Comparison of ENCODE assay signal across 8 mouse cellular contexts in the genomic region with DNA sequence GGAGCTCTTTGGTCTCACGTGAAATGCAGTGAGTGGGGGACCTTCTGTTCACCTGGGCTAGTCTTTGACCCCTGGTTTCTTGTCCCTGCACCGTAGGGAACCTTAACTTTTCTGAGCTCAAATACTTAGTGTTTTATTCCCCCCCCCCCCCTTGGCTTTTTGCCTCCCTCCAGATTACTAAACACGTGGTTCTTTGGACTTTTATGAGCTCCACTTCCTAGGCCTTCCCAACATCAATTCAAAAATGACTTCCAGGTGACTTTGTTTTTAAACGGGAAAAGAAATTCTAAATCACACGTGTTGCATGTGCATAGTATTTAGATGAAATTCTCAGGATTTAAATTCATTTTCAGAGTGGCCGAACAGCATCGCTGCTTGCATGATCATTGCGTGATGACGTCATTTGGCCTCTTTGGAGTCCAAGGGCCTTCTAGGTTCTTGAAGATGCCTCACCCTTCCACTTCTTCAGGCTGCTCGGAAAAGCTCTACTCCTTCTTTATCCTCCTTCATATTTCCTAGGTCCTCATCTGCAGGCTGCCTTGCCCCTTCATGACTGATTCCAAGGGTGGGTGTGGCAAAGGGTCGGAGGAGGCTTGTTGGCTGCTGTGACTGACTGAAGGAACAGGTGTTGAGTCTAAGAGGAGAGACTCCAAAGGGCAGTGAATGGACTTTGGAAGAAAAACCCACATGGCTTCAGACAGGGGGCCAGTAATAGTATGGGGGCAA. TPM values are rescaled to one million over a fixed set of nuclear protein-coding genes. Genes with fewer than 3 reads are reported as not detected.
DNase-seq lines count a peak whose midpoint lies in the region; ATAC-seq and TF ChIP-seq lines count a peak whose summit lies in the region.

No protein-coding gene starts in this region.

- no peaks in the 10 kb centered on the region for H3K36me3 ChIP-seq in heart, embryonic 13.5 days
- H3K36me3 ChIP-seq in embryonic facial prominence, embryonic 10.5 days (replicated peaks), result no peaks in the 10 kb centered on the region
- no peaks in the 10 kb centered on the region for H3K36me3 ChIP-seq in hindbrain, postnatal 0 days (ENCODE audit: insufficient read depth, low read length)
- no peaks in the 10 kb centered on the region for H3K36me3 ChIP-seq in midbrain, embryonic 14.5 days (ENCODE audit: control insufficient read depth, insufficient read depth, low read length)

- peaks cover 16% of the 10 kb centered on the region; the same call in 1 of the 2 replicates for H3K27me3 ChIP-seq in heart, embryonic 13.5 days (replicated peaks)
- peaks cover 28% of the 10 kb centered on the region for H3K27me3 ChIP-seq in embryonic facial prominence, embryonic 10.5 days (replicated peaks; ENCODE audit: low read depth, poor library complexity, severe bottlenecking)
- no peaks in the 10 kb centered on the region for H3K27me3 ChIP-seq in hindbrain, postnatal 0 days (ENCODE audit: insufficient read depth, low read length)
- 0 out of 2 replicates have a peak, but pooled peaks cover 18% of the 10 kb centered on the region for H3K27me3 ChIP-seq in midbrain, embryonic 14.5 days (ENCODE audit: control insufficient read depth, insufficient read depth, low read length)

- no peak for ATAC-seq in heart, embryonic 13.5 days (ENCODE audit: extremely low read depth, insufficient number of reproducible peaks, low FRiP score, low TSS enrichment)
- no peak; the same call in 1 of the 2 replicates for ATAC-seq in hindbrain, postnatal 0 days
- 0 out of 2 replicates have a peak, but pooled peaks have one; percentile 28 for ATAC-seq in midbrain, embryonic 14.5 days (ENCODE audit: low FRiP score, low TSS enrichment)
- ATAC-seq in megakaryocyte-erythroid progenitor cell, adult 5-6 weeks (replicated peaks; ENCODE audit: low FRiP score, low TSS enrichment, poor library complexity, severe bottlenecking), result no peak

- WGBS in heart, embryonic 13.5 days, result 58% methylated on average over 11 of the region's 11 CpGs
- 59% methylated on average over 11 of the region's 11 CpGs for WGBS in embryonic facial prominence, embryonic 10.5 days
- 69% methylated on average over 11 of the region's 11 CpGs for WGBS in hindbrain, postnatal 0 days
- 69% methylated on average over 11 of the region's 11 CpGs for WGBS in midbrain, embryonic 14.5 days

- peaks cover 7% of the 10 kb centered on the region; the same call in 1 of the 2 replicates for H3K4me1 ChIP-seq in heart, embryonic 13.5 days
- peaks cover 11% of the 10 kb centered on the region for H3K4me1 ChIP-seq in embryonic facial prominence, embryonic 10.5 days
- no peaks in the 10 kb centered on the region for H3K4me1 ChIP-seq in hindbrain, postnatal 0 days (ENCODE audit: insufficient read depth, low read length)
- 0 out of 2 replicates have a peak, but pooled peaks cover 4% of the 10 kb centered on the region for H3K4me1 ChIP-seq in midbrain, embryonic 14.5 days (ENCODE audit: control insufficient read depth, insufficient read depth, low read length)

- peak overlapping the region; percentile 89 for H3K9ac ChIP-seq in heart, embryonic 13.5 days
- peak overlapping the region; percentile 66; the same call in 1 of the 2 replicates for H3K9ac ChIP-seq in hindbrain, postnatal 0 days (replicated peaks; ENCODE audit: low read length)
- no peak overlapping the region for H3K9ac ChIP-seq in midbrain, embryonic 14.5 days (replicated peaks; ENCODE audit: low read length)

- TF ChIP-seq CTCF in hindbrain, postnatal 0 days (IDR thresholded peaks at IDR 0.05; ENCODE audit: low read depth), result no peak

- no peaks in the 10 kb centered on the region for H3K9me3 ChIP-seq in heart, embryonic 13.5 days
- H3K9me3 ChIP-seq in embryonic facial prominence, embryonic 10.5 days, result no peaks in the 10 kb centered on the region
- no peaks in the 10 kb centered on the region for H3K9me3 ChIP-seq in hindbrain, postnatal 0 days (ENCODE audit: low read length)
- no peaks in the 10 kb centered on the region for H3K9me3 ChIP-seq in midbrain, embryonic 14.5 days (ENCODE audit: control insufficient read depth, low read length)

- intact Hi-C loops in heart, postnatal 14 days (cut with DNase I), result no loop called here
- intact Hi-C loops in left cerebral cortex, postnatal 36 days (cut with DNase I), result no loop called here

- no peak overlapping the region for H3K27ac ChIP-seq in heart, embryonic 13.5 days (replicated peaks)
- peak overlapping the region; percentile 91; the same call in 1 of the 2 replicates for H3K27ac ChIP-seq in embryonic facial prominence, embryonic 10.5 days (replicated peaks)
- H3K27ac ChIP-seq in hindbrain, postnatal 0 days, result no peak overlapping the region
- H3K27ac ChIP-seq in midbrain, embryonic 14.5 days (replicated peaks; ENCODE audit: low read depth, low read length), result no peak overlapping the region

- no peak for DNase-seq in heart, postnatal 14 days
- DNase-seq in embryonic facial prominence, embryonic 10.5 days (ENCODE audit: low spot score), result no peak
- no peak for DNase-seq in hindbrain, postnatal 0 days (ENCODE audit: low spot score)
- no peak for DNase-seq in midbrain, embryonic 14.5 days
- DNase-seq in thymus, postnatal 36 days, result no peak
- no peak for DNase-seq in left cerebral cortex, postnatal 36 days (ENCODE audit: low spot score in 2 of 2)

- H3K4me2 ChIP-seq in heart, embryonic 13.5 days, result peak overlapping the region; percentile 88
- peak overlapping the region; percentile 90 for H3K4me2 ChIP-seq in hindbrain, postnatal 0 days (ENCODE audit: low read depth, low read length)
- peak overlapping the region; percentile 97; the same call in 1 of the 2 replicates for H3K4me2 ChIP-seq in midbrain, embryonic 14.5 days (ENCODE audit: low read length)

- H3K4me3 ChIP-seq in heart, embryonic 13.5 days, result peak overlapping the region; percentile 76
- H3K4me3 ChIP-seq in embryonic facial prominence, embryonic 10.5 days, result peak overlapping the region; percentile 82
- H3K4me3 ChIP-seq in hindbrain, postnatal 0 days (ENCODE audit: low read length), result peak overlapping the region; percentile 62
- peak overlapping the region; percentile 57 for H3K4me3 ChIP-seq in midbrain, embryonic 14.5 days (replicated peaks; ENCODE audit: low read depth, low read length)

RNA-seq across cellular contexts. Expression of gene BC067074, which starts 0.9 kb away (rescaled TPM):
- 2.9 and 3.1 TPM in 2 replicates for polyA plus RNA-seq in heart, embryonic 13.5 days (2015; fragmentation: Nextera tagmentation; extraction: Ambion mirVana)
- total RNA-seq in heart, postnatal 14 days (2021), result 1 to 10 TPM; 3.4 to 4.4 TPM
- polyA plus RNA-seq in embryonic facial prominence, embryonic 10.5 days (2016; fragmentation: Nextera tagmentation; extraction: Ambion mirVana), result 3.0 and 3.3 TPM in 2 replicates
- 2.3 and 3.0 TPM in 2 replicates for total RNA-seq in hindbrain, postnatal 0 days (2014; rRNA removed)
- polyA plus RNA-seq in hindbrain, postnatal 0 days (2015; fragmentation: Nextera tagmentation; extraction: Ambion mirVana), result 1.1 TPM in 2 replicates
- 0.40 and 0.83 TPM in 2 replicates for polyA plus RNA-seq in midbrain, embryonic 14.5 days (2014; fragmentation: Nextera tagmentation; extraction: Ambion mirVana)
- not detected in 2 replicates for total RNA-seq in megakaryocyte-erythroid progenitor cell, adult 5-6 weeks (2014; fragmentation: Nextera tagmentation)
- total RNA-seq in megakaryocyte-erythroid progenitor cell, adult 5-6 weeks (2017), result not detected in 2 replicates
- 1 to 10 TPM in 1 of 2 experiments, under 1 TPM in 1; 0.88 to 1.1 TPM for total RNA-seq in left cerebral cortex, postnatal 36 days (2021)
